Mouse (Mus musculus) CD4-positive, CD25-positive, alpha-beta regulatory T cell, adult 4 months (primary cell): ENCODE measurements around the gene Manea. TPM values are rescaled to one million over a fixed set of nuclear protein-coding genes. Genes with fewer than 3 reads are reported as not detected.
"Not testable (repeated sequence)": the region's sequence is repeated elsewhere in the genome, so short reads cannot be mapped to it uniquely, and the experiment has no call there.

ENCODE experiments used
- ATAC-seq: one replicate; pipeline ENCODE4 v1.8.0; 2017
- polyA plus RNA-seq, 2 experiments: library from polyadenylated mRNA; unstranded; fragments of 100-300 nt; shearing (Covaris generic); gene quantifications; one replicate each; pipeline ENCODE4 v1.2.1; 2017

The Manea gene
- 1 to 10 TPM; 6.2 to 9.6 TPM for polyA plus RNA-seq

GRCm38 (mm10) chr4:26346443-26347106, at the start of gene Manea:
Gene Manea (minus strand): TSS chr4:26346891.
- ATAC-seq = peak; percentile 90

GRCm38 (mm10) chr4:26354616-26355015, 7.9 kb upstream of the Manea start:
- no peak for ATAC-seq

DNA sequence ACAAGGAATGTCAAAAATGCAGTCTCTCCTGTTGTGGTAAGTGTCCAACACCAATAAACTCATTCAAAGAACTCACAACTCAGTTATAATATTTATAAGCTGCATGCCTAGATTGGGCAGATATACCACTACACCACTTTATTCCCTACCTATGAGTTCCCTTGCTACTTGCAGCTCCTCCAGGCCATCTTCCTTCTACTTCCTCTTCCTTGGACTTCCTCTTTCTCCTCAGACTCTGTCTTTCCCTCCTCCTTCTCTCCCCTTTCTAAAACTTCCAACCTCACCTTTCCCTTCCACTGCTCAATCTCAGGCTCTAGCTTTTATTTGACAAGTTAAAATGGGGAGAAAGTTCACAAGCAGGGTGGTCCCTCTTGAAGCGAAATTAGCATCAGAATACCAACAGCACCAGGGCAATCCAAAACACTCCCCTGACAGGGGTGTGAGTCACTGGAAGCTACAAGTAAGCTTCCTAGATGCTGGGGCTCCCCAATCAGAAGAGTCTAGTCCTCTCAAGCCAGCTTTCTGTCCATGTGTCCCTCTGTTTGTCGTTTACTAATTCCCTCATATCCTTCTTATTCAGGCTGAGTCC, 7.0 kb upstream of the Manea start:
- ATAC-seq = no peak

GRCm38 (mm10) chr4:26347239-26347638, 548 bp upstream of the Manea start:
- ATAC-seq = no peak

DNA sequence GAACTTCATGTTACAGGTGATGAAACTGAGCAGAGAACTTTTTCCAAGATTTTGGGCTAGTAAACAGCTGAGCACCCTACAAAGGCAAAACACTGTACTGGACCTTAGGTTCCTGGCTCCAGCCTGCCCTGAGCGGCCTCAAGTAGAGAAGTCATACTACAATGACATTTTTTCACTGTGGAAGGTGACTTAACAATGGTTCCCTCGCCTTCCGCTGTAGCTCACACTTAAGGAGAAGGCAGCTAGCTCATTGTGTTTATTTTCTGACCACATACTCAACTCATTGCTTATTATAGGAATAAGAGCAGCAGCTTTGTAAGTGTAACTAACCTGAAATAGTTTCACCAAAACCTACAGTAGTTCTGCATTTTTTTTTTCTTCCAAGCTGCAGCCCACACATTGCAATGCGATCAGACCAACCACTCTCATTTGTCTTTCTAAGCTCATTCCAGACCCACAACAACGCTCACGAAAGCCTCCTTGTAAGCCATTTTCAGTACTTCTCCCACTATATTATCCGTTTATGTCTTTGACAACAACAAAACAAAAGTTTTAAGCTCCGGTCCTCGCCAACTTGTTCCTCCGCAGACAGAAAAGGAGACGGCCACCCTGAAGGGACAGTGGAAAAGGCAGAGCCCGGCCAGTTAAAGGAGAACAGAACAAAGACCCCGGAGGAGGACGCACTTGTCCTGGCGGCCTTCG, 799 bp downstream of the Manea start:
- peak; percentile 3 for ATAC-seq

DNA sequence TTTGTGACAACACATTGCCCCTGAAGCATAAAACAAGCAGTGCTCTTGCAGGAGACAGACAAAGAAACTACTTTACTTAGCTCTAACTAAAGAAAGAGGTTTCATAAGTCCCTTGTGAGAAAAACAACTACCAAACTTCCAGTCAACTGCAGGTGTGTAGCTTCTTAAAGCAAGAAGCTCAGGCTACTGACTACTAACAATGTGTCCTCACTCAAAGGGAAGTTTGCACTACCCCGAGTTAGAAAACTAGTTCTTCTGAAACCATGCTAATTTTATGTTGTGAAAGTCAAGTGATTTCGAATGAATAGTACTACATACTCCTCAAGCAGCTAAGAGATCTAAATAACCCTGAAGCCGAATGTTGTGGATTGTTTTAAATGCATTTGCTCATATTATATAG, 1.6 kb downstream of the Manea start:
- no peak for ATAC-seq

DNA sequence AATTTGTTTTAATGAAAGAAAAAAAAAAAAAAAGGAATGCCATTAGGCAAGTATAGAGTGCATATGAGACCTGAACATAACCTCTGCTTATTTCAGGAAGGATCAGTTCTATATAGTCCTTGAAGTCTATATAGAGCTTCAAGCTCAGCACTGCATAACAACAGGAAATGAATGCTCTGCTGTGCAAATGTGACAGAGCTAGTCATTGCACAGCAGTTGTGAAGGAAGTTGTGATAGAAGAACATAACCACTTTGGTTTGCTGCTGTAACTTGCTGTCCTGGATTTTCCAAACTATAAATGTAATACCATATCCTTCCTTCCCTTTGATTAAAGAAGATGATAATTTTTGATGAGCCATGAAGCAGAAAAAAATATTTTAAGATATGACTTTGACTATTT, 4.3 kb downstream of the Manea start:
- ATAC-seq = no peak

DNA sequence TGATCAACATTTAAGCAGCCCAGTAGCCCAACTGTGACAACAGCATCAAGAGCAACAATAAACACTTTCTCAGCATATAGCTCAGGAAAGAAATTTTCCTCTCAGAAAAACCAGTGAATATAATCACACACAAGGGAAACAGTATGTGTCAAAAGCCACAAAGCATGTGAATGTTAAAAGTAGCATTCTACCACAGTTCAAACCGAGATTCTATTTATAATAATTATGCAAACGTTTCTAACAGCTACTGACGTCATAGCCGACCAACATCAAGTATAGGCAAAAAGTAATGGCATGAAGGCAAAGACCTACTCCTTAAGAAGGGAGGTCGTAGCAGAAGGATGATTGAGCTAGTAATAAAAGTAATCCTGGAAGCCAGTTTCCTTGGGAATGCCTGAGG, 8.1 kb downstream of the Manea start:
- ATAC-seq = no peak

DNA sequence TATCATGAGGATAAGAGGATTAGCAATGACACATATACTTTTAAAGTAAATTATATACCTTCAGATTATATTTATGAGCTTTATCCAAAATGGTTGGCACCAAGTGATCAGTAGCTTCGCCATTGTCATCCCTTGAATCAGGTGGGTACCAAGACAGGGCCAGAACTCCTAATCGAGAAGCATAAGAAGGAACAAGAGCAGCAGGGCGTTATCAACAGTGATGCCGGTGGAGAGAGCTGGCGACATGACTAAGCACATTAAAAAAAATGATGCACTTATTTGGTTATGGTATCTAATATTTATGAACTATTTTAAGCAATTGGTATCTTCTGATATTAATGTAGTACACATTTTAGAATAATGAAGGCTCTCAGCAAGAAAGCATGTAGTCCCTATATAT, 10.1 kb downstream of the Manea start:
- no peak for ATAC-seq

DNA sequence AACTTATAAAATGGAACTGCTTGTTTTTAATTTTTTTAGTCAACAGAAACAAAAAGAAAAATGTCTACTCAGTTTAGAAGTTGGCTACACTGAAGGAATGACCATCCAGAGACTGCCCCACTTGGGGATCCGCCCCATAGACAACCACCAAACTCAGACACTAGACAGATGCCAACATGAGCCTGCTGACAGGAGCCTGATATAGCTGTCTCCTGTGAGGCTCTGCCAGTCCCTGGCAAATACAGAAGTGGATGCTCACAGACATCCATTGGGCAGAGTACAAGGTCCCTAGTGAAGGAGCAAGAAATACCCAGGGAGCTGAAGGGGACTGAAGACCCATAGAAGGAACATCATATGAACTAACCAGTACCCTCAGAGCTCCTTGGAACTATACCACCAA, 42.0 kb downstream of the Manea start:
- not testable (repeated sequence) for ATAC-seq

GRCm38 (mm10) chr4:26277112-26277716, 69.5 kb downstream of the Manea start:
- ATAC-seq = no peak

DNA sequence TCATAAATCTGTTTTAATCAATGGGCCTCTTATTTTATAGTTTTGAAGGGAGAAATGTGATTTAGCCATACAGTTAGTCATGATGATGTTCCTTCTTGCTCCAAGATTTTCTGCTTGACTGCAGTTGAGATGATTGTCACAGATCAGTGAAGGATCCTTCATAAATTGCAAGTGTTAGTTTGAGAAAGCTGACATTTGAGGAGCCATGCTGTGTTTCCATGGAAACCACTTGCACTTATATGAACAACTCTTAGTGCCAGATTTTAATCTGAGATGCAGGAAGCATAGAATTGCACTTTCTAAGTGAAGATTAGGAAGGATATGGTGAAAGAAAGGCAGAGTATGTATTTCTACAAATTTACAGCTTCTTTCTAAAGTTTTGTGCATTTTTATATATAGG, 70.4 kb downstream of the Manea start:
- ATAC-seq = no peak

DNA sequence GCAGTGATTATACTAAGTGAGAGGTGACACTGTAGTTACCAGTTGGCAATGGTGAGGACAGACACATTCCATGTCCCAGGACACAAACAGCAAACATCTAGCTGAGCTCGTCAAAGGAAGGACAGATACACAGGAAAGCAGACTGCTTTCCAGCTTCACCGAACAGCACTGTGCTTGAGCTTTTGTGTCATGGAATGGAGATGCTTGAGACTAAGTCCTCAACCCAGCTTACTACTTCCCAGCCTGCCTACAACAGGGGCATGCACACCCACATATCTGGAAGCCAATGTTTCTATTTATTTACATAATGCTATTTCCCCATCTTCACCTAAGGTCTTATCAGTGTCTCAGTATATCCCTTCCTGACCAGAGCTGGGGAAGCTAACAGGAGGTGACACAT, 70.9 kb downstream of the Manea start:
- no peak for ATAC-seq
